Mouse (Mus musculus) retina, postnatal 7 days (tissue): Measurements from ENCODE around the gene Atf7ip.
"Not testable (repeated sequence)": the region's sequence is repeated elsewhere in the genome, so short reads cannot be mapped to it uniquely, and the experiment has no call there.

Source experiments
- DNase-seq: peaks from one replicate; pipeline ENCODE4 v3.0.0-alpha.2; 2012; ENCODE audit warnings: low read depth, low spot score

The Atf7ip gene

GRCm38 (mm10) chr6:136505867-136506266 is at the start of gene Atf7ip:
Gene Atf7ip, plus strand, starts transcription at chr6:136506167.
- DNase-seq: not testable (repeated sequence)

DNA sequence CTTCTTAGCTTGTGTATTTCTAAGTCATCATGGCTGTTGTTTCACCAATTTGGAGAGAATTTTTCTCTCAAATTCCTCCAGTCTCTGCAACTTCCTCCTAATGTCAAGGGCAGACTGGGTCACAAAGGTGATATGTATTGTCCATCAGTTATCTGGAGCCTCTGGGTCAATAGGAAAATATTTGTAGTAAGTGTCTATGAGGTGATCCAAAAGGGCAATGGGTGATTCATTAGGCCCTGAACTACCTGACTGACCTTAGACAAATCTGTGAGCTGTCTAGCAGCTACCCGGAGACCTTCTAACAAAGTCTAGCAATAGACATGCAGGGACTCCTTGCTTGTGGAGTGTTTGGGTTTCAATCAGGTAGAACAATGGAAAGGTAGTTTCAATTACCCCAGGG is 49.7 kb upstream of the Atf7ip start:
- no peak for DNase-seq

DNA sequence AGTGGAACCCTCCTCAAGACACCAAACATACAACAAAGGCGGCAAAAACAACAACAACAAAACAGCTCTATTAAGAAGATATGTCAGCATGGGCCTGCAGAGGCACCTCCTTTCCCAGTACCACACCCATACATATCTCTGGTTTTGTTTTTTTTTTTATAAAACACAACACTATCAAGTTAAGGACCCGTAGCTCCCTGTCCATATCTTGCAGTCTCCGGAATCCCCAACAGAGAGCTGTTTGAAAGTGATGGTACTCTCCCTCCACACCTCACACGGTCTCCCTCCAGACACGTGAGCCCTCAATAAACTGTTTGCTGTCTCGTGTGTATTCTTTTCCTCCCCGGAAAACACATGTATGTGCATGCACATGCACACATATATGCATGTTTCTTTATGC is 46.8 kb upstream of the Atf7ip start:
- DNase-seq: no peak

GRCm38 (mm10) chr6:136463491-136463890 is 42.5 kb upstream of the Atf7ip start:
- DNase-seq: no peak

- DNase-seq: no peak
These were observed 41.8 kb upstream of the Atf7ip start for GRCm38 (mm10) chr6:136464121-136464621.

- DNase-seq: no peak
These were observed 40.9 kb upstream of the Atf7ip start for GRCm38 (mm10) chr6:136465021-136465420.

GRCm38 (mm10) chr6:136465959-136466381 is 40.0 kb upstream of the Atf7ip start:
- DNase-seq: peak; percentile 40

DNA sequence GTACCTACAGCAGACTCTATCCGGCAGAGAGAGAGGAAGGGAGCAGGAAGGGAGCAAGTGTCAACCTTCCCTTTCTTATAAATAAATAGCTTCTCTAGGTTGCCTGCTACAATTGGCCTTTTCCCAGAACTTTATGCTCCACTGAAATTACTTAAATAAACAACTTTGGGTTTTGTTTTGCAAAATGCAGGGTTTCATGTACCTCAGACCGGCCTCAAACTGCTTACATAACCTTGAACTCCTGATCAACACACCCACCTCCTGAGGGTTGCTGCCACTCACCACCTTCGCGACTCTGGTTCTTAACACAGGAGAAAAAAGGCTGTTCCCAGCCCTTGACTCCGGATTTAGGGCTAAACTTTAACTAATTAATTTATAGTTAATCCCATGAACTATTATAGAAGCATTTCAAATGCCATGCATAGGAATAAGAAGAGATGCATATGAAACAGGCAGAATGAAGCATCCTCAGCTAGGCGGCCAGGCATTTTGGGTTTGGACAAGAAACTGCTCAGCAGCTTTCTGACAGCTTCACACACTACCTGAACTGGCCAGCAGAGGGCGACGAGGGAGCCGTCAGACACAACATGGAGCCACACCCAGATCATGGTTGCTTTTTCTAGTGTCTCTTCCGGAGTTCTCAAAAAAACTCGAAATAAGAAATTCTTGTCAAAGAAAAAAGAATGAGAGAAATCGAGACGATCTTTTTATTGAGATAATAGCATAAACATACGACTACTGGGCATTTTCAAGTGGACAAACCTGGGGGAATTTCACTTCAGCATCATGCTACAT is 38.8 kb upstream of the Atf7ip start:
- DNase-seq: peak; percentile 71

- DNase-seq: no peak
These were observed 38.1 kb upstream of the Atf7ip start for GRCm38 (mm10) chr6:136467837-136468236.

GRCm38 (mm10) chr6:136468401-136468912 is 37.5 kb upstream of the Atf7ip start:
- peak; percentile 95 for DNase-seq

- no peak for DNase-seq
These were observed 36.8 kb upstream of the Atf7ip start for GRCm38 (mm10) chr6:136468974-136469792.

DNA sequence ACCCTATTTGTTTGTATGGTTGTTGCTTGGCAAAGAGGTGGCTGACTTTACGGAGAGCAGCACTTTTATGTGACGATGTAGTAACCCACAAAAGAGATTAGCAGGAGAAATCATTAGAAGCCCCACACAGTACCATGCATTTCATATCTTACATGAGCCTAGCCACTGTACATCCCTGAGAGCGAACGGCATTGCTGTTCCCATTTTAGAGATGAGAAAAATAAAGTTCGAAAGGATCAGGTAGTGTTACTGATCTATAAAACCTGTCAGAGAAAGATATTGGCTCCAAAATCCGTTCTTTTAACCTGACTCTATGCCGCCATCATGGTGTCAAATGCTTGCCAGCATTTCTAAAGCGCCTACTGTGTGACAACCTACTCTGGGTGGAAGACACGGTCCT is 36.2 kb upstream of the Atf7ip start:
- DNase-seq: no peak

GRCm38 (mm10) chr6:136470321-136471230 is 35.4 kb upstream of the Atf7ip start:
- peak; percentile 74 for DNase-seq

- no peak for DNase-seq
These were observed 34.4 kb upstream of the Atf7ip start for GRCm38 (mm10) chr6:136471601-136472000.

GRCm38 (mm10) chr6:136472779-136473178 is 33.2 kb upstream of the Atf7ip start:
- DNase-seq: no peak

GRCm38 (mm10) chr6:136473472-136474129 is 32.4 kb upstream of the Atf7ip start:
- no peak for DNase-seq

- no peak for DNase-seq
These were observed 30.7 kb upstream of the Atf7ip start for GRCm38 (mm10) chr6:136475171-136475860.

- no peak for DNase-seq
These were observed 28.1 kb upstream of the Atf7ip start for GRCm38 (mm10) chr6:136477878-136478277.

- no peak for DNase-seq
These were observed 22.4 kb upstream of the Atf7ip start for GRCm38 (mm10) chr6:136483531-136483930.

DNA sequence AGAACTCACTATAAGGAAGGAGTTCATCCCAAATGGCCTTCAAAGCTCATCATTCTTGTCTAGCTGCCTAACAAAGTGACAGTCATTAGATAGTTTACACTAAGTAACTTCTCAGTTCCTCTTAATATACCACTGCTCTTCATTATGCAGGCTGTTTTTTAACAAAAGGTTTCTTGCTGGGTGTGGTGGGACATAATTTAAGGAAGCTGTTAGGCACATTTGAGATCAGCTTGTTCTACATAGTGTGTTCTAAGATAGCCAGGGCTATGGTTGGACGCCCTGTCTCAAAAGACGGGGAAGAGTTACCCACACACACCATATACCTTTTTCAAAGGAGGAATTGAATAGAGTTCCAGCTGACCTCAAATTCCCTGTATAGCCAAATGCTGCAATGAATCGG is 21.9 kb upstream of the Atf7ip start:
- DNase-seq: no peak
